ENCODE assay signal across 10 mouse cellular contexts in the genomic region with DNA sequence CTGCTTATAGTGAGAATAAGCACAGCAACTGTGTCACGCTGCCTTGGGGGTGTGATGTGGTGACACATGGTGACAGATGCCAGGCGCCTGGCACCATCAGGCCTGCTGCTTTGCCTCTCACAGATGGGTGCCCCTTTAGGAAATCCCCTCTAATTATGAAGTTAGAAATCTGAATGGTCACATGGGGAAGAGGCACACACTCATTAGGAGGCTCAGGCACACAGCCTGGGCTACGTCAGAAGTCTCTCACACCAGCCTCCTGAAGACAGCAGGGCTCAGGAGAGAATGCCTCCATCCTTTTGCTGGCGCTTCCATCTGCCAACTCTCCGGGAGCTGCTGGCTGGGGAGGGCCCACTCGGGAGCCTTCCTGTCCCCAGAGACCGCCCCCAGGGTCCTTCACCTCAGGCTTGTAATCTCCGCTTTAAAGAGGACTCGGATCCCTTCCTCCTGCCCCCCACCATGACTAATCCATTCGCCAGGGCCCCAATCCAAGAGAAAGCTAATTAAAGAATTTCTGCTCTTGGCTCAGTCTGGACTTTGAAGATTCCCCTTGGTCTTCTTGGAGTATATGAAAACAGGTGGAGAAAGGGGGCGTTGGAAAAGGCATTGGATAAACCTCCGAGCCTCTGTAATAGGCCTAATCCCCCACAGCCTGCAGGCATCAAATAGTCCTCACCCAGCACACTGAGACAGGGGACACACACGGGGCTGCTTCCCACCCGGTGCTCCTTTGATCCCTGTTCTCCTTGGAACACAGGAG. TPM values are rescaled to one million over a fixed set of nuclear protein-coding genes. Genes with fewer than 3 reads are reported as not detected.
DNase-seq lines count a peak whose midpoint lies in the region.
"Had no signal": no experiment of that assay in that cellular context is flagged by ENCODE, and none has a peak within 500 bp of the region (broad histone marks: within the 10 kb centered on the region; RNA-seq: fewer than 3 reads in every experiment).

No protein-coding gene starts in this region.

- no peaks in the 10 kb centered on the region for H3K9me3 ChIP-seq in midbrain, embryonic 10.5 days (replicated peaks)
- H3K9me3 ChIP-seq: liver, embryonic 15.5 days had no signal

- peaks cover 75% of the 10 kb centered on the region for H3K4me1 ChIP-seq in midbrain, embryonic 10.5 days
- H3K4me1 ChIP-seq: liver, embryonic 15.5 days had no signal

- no peaks in the 10 kb centered on the region for H3K36me3 ChIP-seq in midbrain, embryonic 10.5 days
- H3K36me3 ChIP-seq: liver, embryonic 15.5 days had no signal

- DNase-seq in cerebellum, postnatal 10 days = peak; percentile 59 to 65
- DNase-seq in cerebellum, adult 9-10 months = no peak
- DNase-seq in right cerebral cortex, adult 2 months (ENCODE audit: low spot score in 2 of 2) = peak; percentile 66
- no peak for DNase-seq in right cerebral cortex, postnatal 14 days
- DNase-seq in midbrain, embryonic 10.5 days (ENCODE audit: low spot score) = peak; percentile 48
- DNase-seq in telencephalon, adult 2 months (ENCODE audit: low read depth, low spot score) = peak; percentile 60
- no peak for DNase-seq in cerebellum, adult 18-20 months
- DNase-seq in urinary bladder, postnatal 36 days (ENCODE audit: low spot score in 2 of 2) = no peak
- DNase-seq: heart, adult 18-20 months had no signal

- 19% methylated on average over 14 of the region's 14 CpGs for WGBS in midbrain, embryonic 10.5 days

- H3K27ac ChIP-seq in midbrain, embryonic 10.5 days (replicated peaks) = peak overlapping the region; percentile 4
- H3K27ac ChIP-seq: liver, embryonic 15.5 days had no signal

- H3K27me3 ChIP-seq in midbrain, embryonic 10.5 days (ENCODE audit: low read depth, poor library complexity, severe bottlenecking) = peaks cover 100% of the 10 kb centered on the region

- H3K4me3 ChIP-seq in midbrain, embryonic 10.5 days = peak overlapping the region; percentile 11; the same call in 1 of the 2 replicates
- H3K4me3 ChIP-seq: liver, embryonic 15.5 days had no signal

RNA-seq across cellular contexts. Expression of a gene that starts 22.3 kb away (rescaled TPM):
- 6.0 and 7.5 TPM in 2 replicates for polyA plus RNA-seq in midbrain, embryonic 10.5 days (2016; fragmentation: Nextera tagmentation; extraction: Ambion mirVana)

RNA-seq across cellular contexts. Expression of a gene that starts 26.6 kb away (rescaled TPM):
- polyA plus RNA-seq in midbrain, embryonic 10.5 days (2016; fragmentation: Nextera tagmentation; extraction: Ambion mirVana) = 2.2 and 2.9 TPM in 2 replicates

RNA-seq across cellular contexts. Expression of a gene that starts 43.4 kb away (rescaled TPM):
- polyA plus RNA-seq in midbrain, embryonic 10.5 days (2016; fragmentation: Nextera tagmentation; extraction: Ambion mirVana) = 427 and 470 TPM in 2 replicates

Comparison
In these comparisons a context has a peak if more than half of its experiments do, and no peak if none do; other contexts are left out.
1. DNase-seq: peak in cerebellum, postnatal 10 days (2 of 2), right cerebral cortex, adult 2 months (2 of 2), midbrain, embryonic 10.5 days (single experiment) and telencephalon, adult 2 months (single experiment); none in cerebellum, adult 9-10 months (single experiment), right cerebral cortex, postnatal 14 days (single experiment), cerebellum, adult 18-20 months (0 of 2) and urinary bladder, postnatal 36 days (0 of 2).